Comparison of ENCODE assay signal across 18 mouse cellular contexts in genomic region chr3:108076836-108077235, GRCm38 (mm10). TPM values are rescaled to one million over a fixed set of nuclear protein-coding genes. Genes with fewer than 3 reads are reported as not detected.
DNase-seq lines count a peak whose midpoint lies in the region; ATAC-seq and TF ChIP-seq lines count a peak whose summit lies in the region.
"Had no signal": no experiment of that assay in that cellular context is flagged by ENCODE, and none has a peak within 500 bp of the region (broad histone marks: within the 10 kb centered on the region; RNA-seq: fewer than 3 reads in every experiment).

No protein-coding gene starts in this region.

- no peaks in the 10 kb centered on the region for H3K27me3 ChIP-seq in midbrain, embryonic 11.5 days (ENCODE audit: control insufficient read depth, insufficient read depth, low read length)
- H3K27me3 ChIP-seq in midbrain, embryonic 16.5 days (ENCODE audit: control insufficient read depth, insufficient read depth, low read depth, low read length) = no peaks in the 10 kb centered on the region
- H3K27me3 ChIP-seq: embryonic facial prominence, embryonic 13.5 days; forebrain, embryonic 13.5 days; hindbrain, embryonic 13.5 days had no signal

- intact Hi-C loops in gastrocnemius, adult 2 months (cut with DNase I) = no loop called here
- intact Hi-C loops in left cerebral cortex, postnatal 25 days (cut with DNase I) = no loop called here

- TF ChIP-seq CTCF in gastrocnemius, adult 2 months (IDR thresholded peaks at IDR 0.05) = no peak

- H3K27ac ChIP-seq in midbrain, embryonic 11.5 days (ENCODE audit: low read depth, low read length) = no peak overlapping the region
- no peak overlapping the region for H3K27ac ChIP-seq in midbrain, embryonic 16.5 days (ENCODE audit: low read length)
- no peak overlapping the region for H3K27ac ChIP-seq in gastrocnemius, adult 2 months
- H3K27ac ChIP-seq: embryonic facial prominence, embryonic 13.5 days; forebrain, embryonic 13.5 days; hindbrain, embryonic 13.5 days had no signal

- peaks cover under 1% of the 10 kb centered on the region; the same call in 1 of the 2 replicates for H3K4me1 ChIP-seq in midbrain, embryonic 11.5 days (ENCODE audit: control insufficient read depth, insufficient read depth, low read length)
- H3K4me1 ChIP-seq in midbrain, embryonic 16.5 days (ENCODE audit: control insufficient read depth, insufficient read depth, low read length) = peaks cover under 1% of the 10 kb centered on the region; the same call in 1 of the 2 replicates

- 91% methylated on average over 9 of the region's 9 CpGs for WGBS in midbrain, embryonic 11.5 days
- WGBS in midbrain, embryonic 16.5 days = 97% methylated on average over 9 of the region's 9 CpGs

- no peaks in the 10 kb centered on the region for H3K9me3 ChIP-seq in midbrain, embryonic 11.5 days (ENCODE audit: control insufficient read depth, low read length)
- H3K9me3 ChIP-seq in midbrain, embryonic 16.5 days (replicated peaks; ENCODE audit: control insufficient read depth, low read length, poor library complexity, severe bottlenecking) = no peaks in the 10 kb centered on the region
- H3K9me3 ChIP-seq: embryonic facial prominence, embryonic 13.5 days; forebrain, embryonic 13.5 days; hindbrain, embryonic 13.5 days had no signal

- H3K36me3 ChIP-seq in midbrain, embryonic 11.5 days (ENCODE audit: control insufficient read depth, insufficient read depth, low read length) = peaks cover 24% of the 10 kb centered on the region
- peaks cover 39% of the 10 kb centered on the region for H3K36me3 ChIP-seq in midbrain, embryonic 16.5 days (ENCODE audit: control insufficient read depth, insufficient read depth, low read length)

- H3K4me3 ChIP-seq in midbrain, embryonic 11.5 days (ENCODE audit: low read depth, low read length) = no peak overlapping the region
- no peak overlapping the region for H3K4me3 ChIP-seq in midbrain, embryonic 16.5 days (ENCODE audit: low read depth, low read length)
- H3K4me3 ChIP-seq in gastrocnemius, adult 2 months = no peak overlapping the region
- H3K4me3 ChIP-seq: embryonic facial prominence, embryonic 13.5 days; forebrain, embryonic 13.5 days; hindbrain, embryonic 13.5 days had no signal

- no peak overlapping the region for H3K9ac ChIP-seq in midbrain, embryonic 11.5 days (ENCODE audit: low read length)
- no peak overlapping the region for H3K9ac ChIP-seq in midbrain, embryonic 16.5 days (ENCODE audit: low read depth, low read length)
- H3K9ac ChIP-seq: embryonic facial prominence, embryonic 13.5 days; forebrain, embryonic 13.5 days; forebrain, postnatal 0 days; hindbrain, embryonic 13.5 days had no signal

- ATAC-seq in midbrain, embryonic 11.5 days (ENCODE audit: low FRiP score) = no peak
- no peak for ATAC-seq in midbrain, embryonic 16.5 days
- ATAC-seq: forebrain, embryonic 13.5 days; forebrain, postnatal 0 days had no signal

- H3K4me2 ChIP-seq in midbrain, embryonic 11.5 days = no peak overlapping the region
- no peak overlapping the region for H3K4me2 ChIP-seq in midbrain, embryonic 16.5 days (ENCODE audit: low read length)
- H3K4me2 ChIP-seq: embryonic facial prominence, embryonic 13.5 days; forebrain, embryonic 13.5 days; hindbrain, embryonic 13.5 days had no signal

- DNase-seq in midbrain, embryonic 11.5 days (ENCODE audit: low spot score, missing footprints) = peak; percentile 59
- DNase-seq in kidney, adult 9 months = peak; percentile 63
- peak; percentile 56 for DNase-seq in kidney, postnatal 10 days
- peak; percentile 50 to 68 for DNase-seq in kidney, postnatal 4 days
- no peak for DNase-seq in gastrocnemius, adult 2 months
- DNase-seq in left cerebral cortex, postnatal 25 days (ENCODE audit: low spot score in 2 of 2) = no peak
- DNase-seq in spleen, postnatal 14 days (ENCODE audit: low spot score in 2 of 2) = no peak
- DNase-seq: cerebellum, adult 18-20 months; cerebellum, adult 9-11 months; cerebellum, postnatal 36 days; forebrain, postnatal 0 days; gastrocnemius, postnatal 25 days; heart, adult 11 months; heart, postnatal 10 days had no signal

RNA-seq across cellular contexts. Expression of gene Ampd2, which starts 9.6 kb away (rescaled TPM):
- 31.2 and 37.0 TPM in 2 replicates for polyA plus RNA-seq in midbrain, embryonic 11.5 days (2014; fragmentation: Nextera tagmentation; extraction: Ambion mirVana)
- polyA plus RNA-seq in midbrain, embryonic 16.5 days (2015; fragmentation: Nextera tagmentation; extraction: Ambion mirVana) = 71.2 and 72.4 TPM in 2 replicates
- total RNA-seq in gastrocnemius, adult 2 months (2021) = 1 to 10 TPM; 3.8 to 5.6 TPM
- 10 to 100 TPM; 48.1 to 50.3 TPM for total RNA-seq in left cerebral cortex, postnatal 25 days (2021)

RNA-seq across cellular contexts. Expression of gene Gnat2, which starts 15.8 kb away (rescaled TPM):
- 0.30 and 0.90 TPM in 2 replicates for polyA plus RNA-seq in midbrain, embryonic 11.5 days (2014; fragmentation: Nextera tagmentation; extraction: Ambion mirVana)
- 0.15 and 0.19 TPM in 2 replicates for polyA plus RNA-seq in midbrain, embryonic 16.5 days (2015; fragmentation: Nextera tagmentation; extraction: Ambion mirVana)
- total RNA-seq in gastrocnemius, adult 2 months (2021) = under 1 TPM; 0.26 to 0.36 TPM
- not detected for total RNA-seq in left cerebral cortex, postnatal 25 days (2021)

RNA-seq across cellular contexts. Expression of gene Gstm4, which starts 32.1 kb away (rescaled TPM):
- polyA plus RNA-seq in midbrain, embryonic 11.5 days (2014; fragmentation: Nextera tagmentation; extraction: Ambion mirVana) = 15.2 and 15.8 TPM in 2 replicates
- polyA plus RNA-seq in midbrain, embryonic 16.5 days (2015; fragmentation: Nextera tagmentation; extraction: Ambion mirVana) = 22.2 and 23.1 TPM in 2 replicates
- 10 to 100 TPM; 10.9 to 12.1 TPM for total RNA-seq in gastrocnemius, adult 2 months (2021)
- 10 to 100 TPM in 1 of 2 experiments, 1 to 10 TPM in 1; 9.1 to 10.7 TPM for total RNA-seq in left cerebral cortex, postnatal 25 days (2021)

RNA-seq across cellular contexts. Expression of gene Gstm1, which starts 59.1 kb away (rescaled TPM):
- 30.5 and 33.8 TPM in 2 replicates for polyA plus RNA-seq in midbrain, embryonic 11.5 days (2014; fragmentation: Nextera tagmentation; extraction: Ambion mirVana)
- polyA plus RNA-seq in midbrain, embryonic 16.5 days (2015; fragmentation: Nextera tagmentation; extraction: Ambion mirVana) = 86.7 and 139 TPM in 2 replicates
- total RNA-seq in gastrocnemius, adult 2 months (2021) = 100 to 1,000 TPM; 208 to 217 TPM
- total RNA-seq in left cerebral cortex, postnatal 25 days (2021) = 100 to 1,000 TPM; 225 to 239 TPM

Comparison
In these comparisons a context has a peak if more than half of its experiments do, and no peak if none do; other contexts are left out.
1. DNase-seq: peak in midbrain, embryonic 11.5 days (single experiment), kidney, adult 9 months (single experiment), kidney, postnatal 10 days (single experiment) and kidney, postnatal 4 days (2 of 2); none in gastrocnemius, adult 2 months (single experiment), left cerebral cortex, postnatal 25 days (0 of 2) and spleen, postnatal 14 days (0 of 2).
2. RNA of gene Ampd2, which starts 9.6 kb away (total RNA-seq): 48.1 to 50.3 TPM in left cerebral cortex, postnatal 25 days; 3.8 to 5.6 TPM in gastrocnemius, adult 2 months; every median in the first group is over 4 times any median in the second.